Mouse (Mus musculus) CH12.LX (cell line): ENCODE measurements around the gene Tlk2. TPM values are rescaled to one million over a fixed set of nuclear protein-coding genes. Genes with fewer than 3 reads are reported as not detected.

ENCODE experiments used
- DNase-seq: peaks from one replicate; pipeline ENCODE4 v3.0.0-alpha.2; 2013; ENCODE audit errors: extremely low read depth
- H3K27ac ChIP-seq: 2 replicates; pipeline ENCODE4 v1.5.1; 2012; ENCODE audit warnings: low read depth, mild to moderate bottlenecking, control low read depth, moderate library complexity; ENCODE audit not compliant: insufficient read depth
- H3K27me3 ChIP-seq: replicated peaks from 2 replicates; pipeline ENCODE3; 2012; ENCODE audit warnings: inconsistent platforms
- H3K36me3 ChIP-seq, 2 experiments: replicated peaks in 1 of 2; 2 replicates each; pipeline versions ENCODE3 to v1.6.1; 2012; ENCODE audit warnings: inconsistent platforms in 1 of 2, low read length in 1 of 2, mild to moderate bottlenecking in 1 of 2, mixed read lengths in 1 of 2, moderate library complexity in 1 of 2; ENCODE audit not compliant: control insufficient read depth in 1 of 2, insufficient read depth in 1 of 2
- H3K4me1 ChIP-seq, 2 experiments: 2 replicates each; pipeline ENCODE4 v1.6.1; 2012; ENCODE audit warnings: inconsistent platforms in 1 of 2, moderate library complexity in 1 of 2; ENCODE audit not compliant: insufficient read depth in 2 of 2, control insufficient read depth in 1 of 2
- H3K4me2 ChIP-seq: 2 replicates; pipeline ENCODE4 v1.6.1; 2012; ENCODE audit warnings: low read depth, mild to moderate bottlenecking, control low read depth; ENCODE audit not compliant: poor library complexity, insufficient read depth, severe bottlenecking
- H3K4me3 ChIP-seq, 3 experiments: fragments of 150-350 bp in 1 of 3; sonication (generic) in 1 of 3; replicated peaks in 1 of 3; 2 replicates each; pipeline versions ENCODE3 to v1.5.1; 2011 to 2012; ENCODE audit warnings: low read depth in 2 of 3, low read length in 2 of 3, mild to moderate bottlenecking in 2 of 3, moderate library complexity in 2 of 3, control low read depth in 1 of 3, improper control_type of control experiment in 1 of 3, inconsistent platforms in 1 of 3, mixed read lengths in 1 of 3; ENCODE audit not compliant: poor library complexity in 1 of 3
- H3K79me2 ChIP-seq: replicated peaks from 2 replicates; pipeline ENCODE4 v1.6.1; 2012; ENCODE audit warnings: mild to moderate bottlenecking, moderate library complexity; ENCODE audit not compliant: control insufficient read depth, poor library complexity, insufficient read depth, severe bottlenecking; ENCODE audit errors: extremely low read depth
- H3K9ac ChIP-seq: 2 replicates; pipeline ENCODE4 v1.6.1; 2012; ENCODE audit warnings: low read depth, mild to moderate bottlenecking, control low read depth, moderate library complexity; ENCODE audit not compliant: insufficient read depth
- H3K9me3 ChIP-seq: replicated peaks from 2 replicates; pipeline ENCODE3; 2012; ENCODE audit warnings: low read length, inconsistent platforms, mixed read lengths
- BHLHE40 ChIP-seq: IDR thresholded peaks from 2 replicates; pipeline ENCODE4 v1.6.1; 2011; ENCODE audit warnings: mild to moderate bottlenecking, low read depth, low read length, improper control_type of control experiment
- CTCF ChIP-seq, 2 experiments: IDR thresholded peaks in 1 of 2; conservative IDR thresholded peaks in 1 of 2; 2 replicates each; pipeline ENCODE4 v1.5.1; 2011 to 2012; ENCODE audit warnings: low read depth in 2 of 2, low read length in 2 of 2, improper control_type of control experiment in 1 of 2, inconsistent platforms in 1 of 2, mild to moderate bottlenecking in 1 of 2, moderate library complexity in 1 of 2
- E2F4 ChIP-seq: IDR thresholded peaks from 2 replicates; pipeline ENCODE4 v1.6.1; 2011; ENCODE audit warnings: low read depth, low read length, improper control_type of control experiment; ENCODE audit not compliant: insufficient replicate concordance
- EP300 ChIP-seq: IDR thresholded peaks from 2 replicates; pipeline ENCODE4 v1.6.1; 2011; ENCODE audit warnings: low read length, improper control_type of control experiment
- HCFC1 ChIP-seq: IDR thresholded peaks from 2 replicates; pipeline ENCODE4 v1.6.1; 2012; ENCODE audit warnings: low read depth, mild to moderate bottlenecking, inconsistent platforms, low read length, improper control_type of control experiment
- IRF4 ChIP-seq: IDR thresholded peaks from 2 replicates; pipeline ENCODE4 v1.6.1; 2014; ENCODE audit warnings: low read depth, mild to moderate bottlenecking, inconsistent platforms, low read length, improper control_type of control experiment
- KAT2A ChIP-seq: IDR thresholded peaks from 2 replicates; pipeline ENCODE4 v1.6.1; 2012; ENCODE audit warnings: low read length, improper control_type of control experiment, inconsistent platforms; ENCODE audit not compliant: insufficient replicate concordance
- MAZ ChIP-seq: IDR thresholded peaks from 2 replicates; pipeline ENCODE4 v1.6.1; 2012; ENCODE audit warnings: low read depth, mild to moderate bottlenecking, inconsistent platforms, low read length, improper control_type of control experiment, moderate library complexity
- MEF2A ChIP-seq: IDR thresholded peaks from 2 replicates; pipeline ENCODE4 v1.6.1; 2014; ENCODE audit warnings: low read depth, mild to moderate bottlenecking, inconsistent platforms, low read length, improper control_type of control experiment, borderline replicate concordance
- MXI1 ChIP-seq: IDR thresholded peaks from 2 replicates; pipeline ENCODE4 v1.6.1; 2011; ENCODE audit warnings: mild to moderate bottlenecking, low read depth, low read length, improper control_type of control experiment
- MYC ChIP-seq: IDR thresholded peaks from 2 replicates; pipeline ENCODE4 v1.6.1; 2011; ENCODE audit warnings: low read depth, mild to moderate bottlenecking, improper control_type of control experiment, low read length
- NELFE ChIP-seq: IDR thresholded peaks from 2 replicates; pipeline ENCODE4 v1.6.1; 2011; ENCODE audit warnings: low read depth, low read length, improper control_type of control experiment
- POLR2AphosphoS2 ChIP-seq: IDR thresholded peaks from 2 replicates; pipeline ENCODE4 v1.6.1; 2011; ENCODE audit warnings: low read depth, low read length, improper control_type of control experiment
- RAD21 ChIP-seq: IDR thresholded peaks from 2 replicates; pipeline ENCODE4 v1.6.1; 2011; ENCODE audit warnings: low read depth, mild to moderate bottlenecking, low read length, improper control_type of control experiment, moderate library complexity
- TBP ChIP-seq: conservative IDR thresholded peaks from 2 replicates; pipeline ENCODE4 v1.6.1; 2011; ENCODE audit warnings: low read depth, low read length, improper control_type of control experiment
- TCF12 ChIP-seq: IDR thresholded peaks from 2 replicates; pipeline ENCODE4 v1.6.1; 2014; ENCODE audit warnings: low read depth, mild to moderate bottlenecking, inconsistent platforms, low read length, improper control_type of control experiment
- UBTF ChIP-seq: IDR thresholded peaks from 2 replicates; pipeline ENCODE4 v1.6.1; 2012; ENCODE audit warnings: low read depth, mild to moderate bottlenecking, inconsistent platforms, low read length, improper control_type of control experiment, moderate library complexity
- USF2 ChIP-seq: conservative IDR thresholded peaks from 2 replicates; pipeline ENCODE4 v1.6.1; 2011; ENCODE audit warnings: low read depth, low read length, improper control_type of control experiment
- ZNF384 ChIP-seq: IDR thresholded peaks from 2 replicates; pipeline ENCODE4 v1.6.1; 2012; ENCODE audit warnings: low read depth, low read length, improper control_type of control experiment, inconsistent platforms
- dilution Hi-C: fragments of 300-500 bp; cut with MboI; formaldehyde crosslinking; loops from 2 replicates; pipeline ENCODE4 v1.14.3; 2020; ENCODE audit warnings: low sequenced_read_pairs; ENCODE audit not compliant: extremely low pct_unique_long_range_greater_than_20kb, extremely low pct_ligation_motif_present
- in situ Hi-C: fragments of 300-500 bp; cut with MboI; formaldehyde crosslinking; loops from 3 replicates; pipeline ENCODE4 v1.14.3; 2019; ENCODE audit warnings: low sequenced_read_pairs, low pct_ligation_motif_present, low pct_unique_long_range_greater_than_20kb, mixed read lengths
- polyA plus RNA-seq: library from polyadenylated mRNA; unstranded; fragments of >175 nt; gene quantifications from 2 replicates; pipeline ENCODE4 v1.2.1, GENCODE M21; 2012; ENCODE audit warnings: low read depth; ENCODE audit not compliant: insufficient read length
- total RNA-seq, 2 experiments: library from RNA; depleted of rRNA; stranded (reverse); fragments of 300-350 nt in 1 of 2; fragments of >200 nt in 1 of 2; gene quantifications; 2 replicates each; pipeline ENCODE4 v1.2.3; 2012 to 2014

Tlk2 gene
- total and polyA plus RNA-seq, 3 experiments, result 78.0 to 90.6 (median 85.1) TPM

GRCm38 (mm10) chr11:105164516-105165510 lies 13.8 kb upstream of the Tlk2 start:
- dilution Hi-C loops, result no loop called here
- no peak overlapping the region for H3K4me3 ChIP-seq

GRCm38 (mm10) chr11:105166780-105167179 lies 11.8 kb upstream of the Tlk2 start:
- DNase-seq, result no peak
- Histone ChIP-seq H3K36me3 (no peaks in the 10 kb centered on the region), H3K9me3 (peaks cover 13% of the 10 kb centered on the region), H3K27me3 (peaks cover 1% of the 10 kb centered on the region), H3K4me2 (no peak overlapping the region), H3K9ac (no peak overlapping the region), H3K4me1 (no peaks in the 10 kb centered on the region), H3K4me3 (no peak overlapping the region), H3K27ac (no peak overlapping the region), H3K79me2 (no peaks in the 10 kb centered on the region)
- in situ Hi-C loops (no loop called here), dilution Hi-C loops (no loop called here)
- TF ChIP-seq BHLHE40 (no peak), HCFC1 (no peak), ZNF384 (no peak), IRF4 (no peak), E2F4 (no peak), USF2 (no peak), RAD21 (no peak), EP300 (no peak), TCF12 (no peak), MYC (no peak), MAZ (no peak), NELFE (no peak), MXI1 (no peak), POLR2AphosphoS2 (no peak), UBTF (no peak), CTCF (conservative IDR thresholded peaks at IDR 0.05 in 1 of 2, IDR thresholded peaks at IDR 0.05 in 1 of 2; ENCODE audit: low read depth in 2 of 2, low read length in 2 of 2) (no peak)

More at GRCm38 (mm10) chr11:105164516-105165510, 13.8 kb upstream of the Tlk2 start:
- H3K4me1 ChIP-seq, result peaks cover 0 to 3% of the 10 kb centered on the region in 2 experiments; a peak in 1 of 4 replicates
- H3K27ac ChIP-seq, result no peak overlapping the region
- DNase-seq, result no peak
- peaks cover 13% of the 10 kb centered on the region for H3K9me3 ChIP-seq
- no peaks in the 10 kb centered on the region for H3K79me2 ChIP-seq
- H3K9ac ChIP-seq, result no peak overlapping the region
- TF ChIP-seq ZNF384 (no peak), MEF2A (no peak), IRF4 (no peak), EP300 (no peak), NELFE (no peak), TBP (no peak), MAZ (no peak), KAT2A (no peak)
- H3K4me2 ChIP-seq, result no peak overlapping the region
- H3K36me3 ChIP-seq, result no peaks in the 10 kb centered on the region
- in situ Hi-C loops, result no loop called here
- peaks cover 1% of the 10 kb centered on the region for H3K27me3 ChIP-seq
